Mouse (Mus musculus) embryonic stem cell, embryonic (primary cell): Measurements from ENCODE around the gene Iars2.

ENCODE experiments used
- CTCF ChIA-PET, 4 experiments: fragments of 300-600 bp in 2 of 4; fragments of 350-600 bp in 2 of 4; sonication (Branson Sonifier 250); formaldehyde crosslinking; loops; one replicate each; lab custom pipeline; 2022; ENCODE audit warnings: inconsistent platforms in 2 of 4; lab: Charles Lee
- POLR2A ChIA-PET, 4 experiments: fragments of 300-600 bp in 2 of 4; fragments of 350-600 bp in 2 of 4; sonication (Branson Sonifier 250); formaldehyde crosslinking; loops; one replicate each; lab custom pipeline; 2022; ENCODE audit warnings: antibody characterized with exemption in 4 of 4, inconsistent platforms in 1 of 4; lab: Charles Lee

The Iars2 gene

GRCm38 (mm10) chr1:185274819-185275545, 54.2 kb downstream of the Iars2 start:
- ChIA-PET POLR2A (interaction anchor here in 2 of 4 experiments (1.0 kb wide), 2 partner anchors 22 kb away, joined by 3 to 4 read pairs; no protein-coding TSS in a partner anchor), CTCF (interaction anchor here in 1 of 4 experiments (0.6 kb wide), 1 partner anchor 21 kb away, joined by 3 read pairs; no protein-coding TSS in a partner anchor)

- CTCF ChIA-PET = no interaction called here
- POLR2A ChIA-PET = interaction anchor here in 2 of 4 experiments (1.0 to 1.2 kb wide), 4 partner anchors 13 to 91 kb away, joined by 3 read pairs; partner anchors contain the start of gene Eprs (in 1 of the 2)
These were observed 57.8 kb downstream of the Iars2 start for GRCm38 (mm10) chr1:185271373-185271772.

DNA sequence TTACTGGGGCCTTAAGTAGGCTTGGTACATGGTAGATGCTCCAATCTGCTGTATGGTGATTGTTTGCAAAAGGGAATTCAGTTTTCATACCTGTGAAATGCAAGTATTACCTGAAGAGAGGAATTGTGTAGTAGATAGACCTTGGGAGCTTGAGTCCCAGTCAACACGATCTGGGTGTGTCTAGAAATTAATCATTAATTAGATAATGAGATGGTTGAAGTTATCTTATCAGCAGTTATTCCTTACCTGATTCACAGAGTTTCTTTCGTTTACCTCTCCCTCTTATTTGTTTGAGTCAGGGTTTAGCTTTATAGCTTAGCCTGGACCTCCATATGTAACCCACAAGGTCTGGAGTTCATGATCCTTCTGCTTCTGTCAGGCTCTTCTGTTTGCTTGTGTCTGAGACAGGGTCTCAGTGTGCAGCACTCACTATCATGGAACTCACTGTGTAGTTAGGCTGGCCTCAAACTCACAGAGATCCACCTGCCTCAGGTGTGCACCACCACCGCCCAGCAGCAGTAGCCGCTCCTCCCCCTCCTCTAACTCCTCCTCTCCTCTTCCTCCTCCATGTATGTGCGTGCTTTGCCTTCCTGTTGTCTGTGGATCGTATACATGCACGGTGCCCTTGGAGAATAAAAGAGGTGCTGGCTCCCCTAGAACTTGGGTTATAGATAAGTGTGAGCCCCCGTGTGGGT, 58.6 kb downstream of the Iars2 start:
- ChIA-PET CTCF (no interaction called here), POLR2A (interaction anchor here in 1 of 4 experiments (1.1 to 1.2 kb wide), 2 partner anchors 12 to 61 kb away, joined by 3 read pairs; no protein-coding TSS in a partner anchor)

DNA sequence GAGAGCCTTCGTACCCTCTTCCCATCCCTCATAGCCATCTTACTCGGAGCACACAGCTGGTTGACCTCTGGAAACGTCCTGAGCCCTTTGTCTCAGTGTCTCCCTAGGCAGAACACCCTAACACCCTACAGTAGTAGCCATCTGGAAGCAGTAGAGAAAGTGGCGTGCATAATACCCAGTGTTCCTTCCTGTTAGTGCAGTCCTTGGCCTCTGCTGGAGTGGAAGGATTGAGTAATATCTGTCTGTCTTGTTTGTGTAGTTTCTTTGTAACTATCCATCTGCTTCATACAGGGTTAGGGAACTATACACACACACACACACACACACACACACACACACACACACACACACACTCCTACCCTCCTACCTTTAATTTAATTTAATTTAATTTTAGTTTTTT, 60.5 kb downstream of the Iars2 start:
- CTCF ChIA-PET = interaction anchor here in 1 of 4 experiments (0.6 kb wide), 1 partner anchor 45 kb away, joined by 3 read pairs; no protein-coding TSS in a partner anchor

DNA sequence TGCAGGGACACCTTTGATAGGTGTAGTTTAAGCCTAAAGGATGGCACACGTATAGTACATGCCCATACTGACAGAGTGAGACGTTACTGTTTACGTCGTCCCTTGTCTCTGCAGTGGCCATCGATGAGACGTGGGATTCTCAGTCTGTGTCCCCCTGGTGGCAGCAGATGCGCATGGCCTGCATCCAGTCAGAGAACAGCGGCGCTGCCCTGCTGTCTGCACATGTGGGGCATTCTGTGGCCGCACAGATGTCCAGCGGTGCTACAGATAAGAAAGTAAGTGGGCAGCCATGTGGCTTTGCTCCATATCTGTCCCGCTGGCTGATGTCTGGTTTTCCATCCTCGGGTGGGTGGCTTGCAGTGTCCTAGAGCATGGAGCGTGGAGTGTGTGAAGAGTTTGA, 66.6 kb downstream of the Iars2 start:
- CTCF ChIA-PET = interaction anchor here (0.6 to 1.4 kb wide), 10 partner anchors 9 to 255 kb away, joined by 3 to 12 read pairs (median 4); partner anchors contain the start of gene Rab3gap2 (in 2 of the 4)
- POLR2A ChIA-PET = interaction anchor here in 2 of 4 experiments (0.8 to 2.1 kb wide), 4 partner anchors 10 to 436 kb away, joined by 3 to 7 read pairs (median 4); partner anchors contain the start of gene Rab3gap2 (in 1 of the 2)

More for the DNA sequence above, 60.5 kb downstream of the Iars2 start:
- POLR2A ChIA-PET = interaction anchor here in 2 of 4 experiments (0.6 to 0.7 kb wide), 3 partner anchors 9 to 76 kb away, joined by 3 to 4 read pairs (median 3); no protein-coding TSS in a partner anchor

DNA sequence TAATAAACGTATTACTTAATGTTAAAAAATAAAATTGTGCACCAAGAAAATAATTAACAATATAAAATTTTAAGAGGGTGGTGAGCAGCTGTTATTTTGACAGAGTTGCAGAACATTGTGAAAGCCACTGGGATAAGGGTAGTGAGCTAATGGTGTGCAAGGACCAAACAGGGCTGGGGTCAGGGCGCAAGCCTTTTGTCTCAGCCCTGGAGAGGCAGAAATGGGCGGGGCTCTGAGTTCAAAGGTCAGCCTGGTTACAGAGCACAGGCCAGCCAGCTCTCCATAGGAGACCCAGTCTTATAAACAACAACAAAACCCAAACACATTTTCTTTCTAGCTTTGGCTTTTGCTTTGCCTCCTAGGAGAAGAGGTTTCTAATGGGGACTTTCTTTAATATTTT, 72.4 kb downstream of the Iars2 start:
- ChIA-PET POLR2A (interaction anchor here in 1 of 4 experiments (1.1 to 1.2 kb wide), 2 partner anchors 45 to 80 kb away, joined by 3 to 5 read pairs; no protein-coding TSS in a partner anchor), CTCF (interaction anchor here in 1 of 4 experiments (0.7 kb wide), 1 partner anchor 13 kb away, joined by 3 read pairs; no protein-coding TSS in a partner anchor)

GRCm38 (mm10) chr1:185255336-185255735, 73.9 kb downstream of the Iars2 start:
- CTCF ChIA-PET = no interaction called here
- POLR2A ChIA-PET = interaction anchor here in 1 of 4 experiments (3.3 kb wide), 1 partner anchor 13 kb away, joined by 8 read pairs; no protein-coding TSS in a partner anchor

DNA sequence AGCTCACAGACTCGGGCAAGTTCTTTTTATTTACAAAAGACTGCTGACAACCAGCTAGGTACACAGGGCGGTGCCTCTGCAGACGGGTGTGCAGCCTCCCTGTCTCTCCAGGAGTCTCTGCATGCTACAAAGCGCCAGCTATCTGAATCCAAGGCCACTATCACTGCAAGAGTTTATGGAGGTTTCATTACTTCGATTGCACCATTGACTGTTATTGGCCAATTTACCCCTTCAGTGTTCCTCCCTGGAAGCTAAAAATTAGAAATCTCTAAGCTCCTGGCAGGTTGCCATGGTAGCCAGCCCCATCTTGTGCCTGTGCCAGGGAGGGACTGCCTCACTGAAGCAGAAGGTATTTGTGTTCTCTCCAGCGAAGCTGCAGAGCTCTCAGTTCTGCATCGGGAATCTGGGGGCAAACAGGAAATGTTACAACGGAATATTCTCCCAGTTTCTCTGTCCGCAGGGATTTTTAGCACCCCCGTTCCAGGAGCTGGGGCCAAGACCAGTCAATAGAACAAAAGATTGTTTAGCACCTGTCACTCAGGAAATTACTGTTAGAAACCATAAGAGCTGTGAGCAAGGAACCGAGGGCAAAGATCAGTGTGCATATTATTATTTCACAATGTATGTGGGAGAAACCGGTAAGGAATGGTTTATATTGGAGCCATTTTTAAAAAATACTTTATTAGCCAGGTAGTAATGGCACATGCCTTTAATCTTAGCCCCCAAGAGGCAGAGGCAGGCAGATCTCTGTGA, 75.9 kb downstream of the Iars2 start:
- CTCF ChIA-PET = interaction anchor here in 3 of 4 experiments (0.6 to 2.4 kb wide), 5 partner anchors 9 to 461 kb away, joined by 3 to 12 read pairs (median 3); no protein-coding TSS in a partner anchor
- POLR2A ChIA-PET = interaction anchor here in 3 of 4 experiments (0.5 to 3.3 kb wide), 19 partner anchors 9 to 1955 kb away, joined by 3 to 9 read pairs (median 3); partner anchors contain the start of genes Iars2 (in 1 of the 3) and Rab3gap2 (in 1 of the 3)

GRCm38 (mm10) chr1:185252351-185252750, 76.8 kb downstream of the Iars2 start:
- ChIA-PET POLR2A (interaction anchor here in 2 of 4 experiments (0.5 to 3.3 kb wide), 16 partner anchors 8 to 428 kb away, joined by 3 to 9 read pairs (median 3); partner anchors contain the start of genes Rab3gap2 (in 2 of the 2) and Iars2 (in 1 of the 2)), CTCF (interaction anchor here in 1 of 4 experiments (2.4 kb wide), 1 partner anchor 10 kb away, joined by 12 read pairs; no protein-coding TSS in a partner anchor)

DNA sequence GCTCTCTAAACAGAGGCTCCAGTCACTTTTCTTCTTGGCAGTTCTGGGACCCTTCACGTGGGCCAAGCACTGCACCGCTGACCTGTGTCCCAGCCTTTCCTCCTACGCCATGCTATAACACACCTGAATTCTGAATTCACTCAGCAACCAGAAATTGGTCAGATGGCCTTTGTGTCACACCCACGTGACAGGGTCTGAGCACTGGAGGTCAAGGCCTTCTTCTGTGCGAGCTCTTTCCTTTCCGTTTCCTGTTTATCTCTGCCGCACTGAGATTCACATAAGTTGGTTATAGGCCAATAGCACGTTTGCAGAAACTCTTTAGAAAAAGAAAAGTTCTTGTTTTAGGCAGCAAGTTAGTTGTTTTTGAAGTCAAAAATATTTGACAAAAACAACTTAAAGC, 80.5 kb downstream of the Iars2 start:
- ChIA-PET POLR2A (interaction anchor here in 1 of 4 experiments (1.3 to 1.9 kb wide), 2 partner anchors 19 to 39 kb away, joined by 5 to 8 read pairs; no protein-coding TSS in a partner anchor), CTCF (no interaction called here)

GRCm38 (mm10) chr1:185247429-185248085, 81.6 kb downstream of the Iars2 start:
- CTCF ChIA-PET = interaction anchor here (0.5 to 1.4 kb wide), 8 partner anchors 15 to 1056 kb away, joined by 3 to 5 read pairs (median 4); no protein-coding TSS in a partner anchor
- POLR2A ChIA-PET = interaction anchor here in 3 of 4 experiments (0.6 to 2.4 kb wide), 16 partner anchors 9 to 1798 kb away, joined by 3 to 8 read pairs (median 4); partner anchors contain the start of genes Iars2 (in 1 of the 3) and Rab3gap2 (in 1 of the 3)

DNA sequence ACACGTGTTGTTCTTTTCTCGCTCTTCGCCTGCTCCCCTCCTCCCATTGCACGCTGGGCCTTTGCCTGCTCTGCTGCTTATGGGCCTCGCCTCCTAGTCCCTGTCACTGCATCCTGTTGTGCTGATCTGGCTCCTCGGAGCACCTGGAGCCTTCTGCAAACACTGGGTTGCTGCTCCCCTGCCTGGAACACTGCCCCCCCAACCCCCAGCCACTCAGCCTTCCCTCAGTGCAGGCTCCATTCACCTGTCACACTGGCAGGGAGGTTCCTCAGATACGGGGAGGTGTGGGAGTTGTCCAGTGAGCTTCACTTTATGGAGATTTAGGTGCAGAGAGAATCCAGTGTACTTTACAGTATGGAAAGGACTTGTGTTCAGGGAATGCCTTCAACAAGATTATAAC, 83.7 kb downstream of the Iars2 start:
- ChIA-PET CTCF (no interaction called here), POLR2A (interaction anchor here in 1 of 4 experiments (0.7 to 2.4 kb wide), 2 partner anchors 84 to 117 kb away, joined by 3 to 7 read pairs; partner anchors contain the start of gene Iars2)

DNA sequence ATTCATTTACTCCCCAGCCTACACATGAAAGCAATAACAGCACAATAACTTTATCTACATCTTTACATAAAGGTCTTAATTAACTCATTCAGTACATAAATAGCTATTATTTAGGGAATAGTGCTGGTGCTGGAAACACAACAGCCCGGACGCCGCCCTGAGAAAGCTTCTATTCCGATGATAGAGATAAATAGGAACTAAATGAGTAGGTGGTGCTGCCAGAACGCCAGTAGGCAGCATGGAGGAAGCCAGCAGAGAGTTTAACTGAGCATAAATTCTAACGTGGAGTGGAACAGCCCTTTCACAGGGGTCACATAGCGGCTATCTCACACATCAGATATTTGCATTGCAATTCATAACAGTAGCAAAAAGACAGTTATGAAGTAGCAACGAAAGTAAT, 86.2 kb downstream of the Iars2 start:
- CTCF ChIA-PET = interaction anchor here in 2 of 4 experiments (1.0 to 1.7 kb wide), 2 partner anchors 10 to 19 kb away, joined by 3 to 4 read pairs; no protein-coding TSS in a partner anchor
- POLR2A ChIA-PET = interaction anchor here in 2 of 4 experiments (1.1 to 2.6 kb wide), 2 partner anchors 11 to 86 kb away, joined by 4 to 8 read pairs; partner anchors contain the start of gene Iars2 (in 1 of the 2)

GRCm38 (mm10) chr1:185236530-185236929, 92.7 kb downstream of the Iars2 start:
- CTCF ChIA-PET = no interaction called here
- POLR2A ChIA-PET = interaction anchor here in 1 of 4 experiments (2.4 kb wide), 1 partner anchor 27 kb away, joined by 12 read pairs; no protein-coding TSS in a partner anchor

DNA sequence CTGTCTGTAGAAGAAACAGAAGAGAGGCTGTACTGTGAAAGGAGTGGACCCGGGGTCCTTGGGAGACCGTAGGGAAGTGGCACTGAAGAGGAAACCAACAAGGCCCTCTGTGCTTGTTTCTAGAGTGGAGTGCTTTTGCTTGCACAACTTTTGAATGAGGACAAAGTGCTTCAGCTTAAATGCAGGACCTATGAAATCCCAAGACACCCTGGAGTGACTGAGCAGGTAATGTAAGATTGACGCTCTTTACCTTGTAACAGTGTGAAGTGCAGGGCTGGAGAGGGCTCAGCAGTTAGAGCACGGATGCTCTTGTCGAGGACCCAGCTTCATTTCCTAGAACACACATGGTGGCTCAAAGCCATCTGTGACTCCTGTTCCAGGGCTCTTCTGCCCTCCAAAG, 93.4 kb downstream of the Iars2 start:
- ChIA-PET CTCF (interaction anchor here in 2 of 4 experiments (0.6 to 1.2 kb wide), 2 partner anchors 8 to 529 kb away, joined by 3 to 4 read pairs; no protein-coding TSS in a partner anchor), POLR2A (interaction anchor here in 1 of 4 experiments (1.6 to 2.4 kb wide), 2 partner anchors 12 to 26 kb away, joined by 7 to 12 read pairs; no protein-coding TSS in a partner anchor)
